ENCODE assay signal across 10 mouse cellular contexts in the genomic region with DNA sequence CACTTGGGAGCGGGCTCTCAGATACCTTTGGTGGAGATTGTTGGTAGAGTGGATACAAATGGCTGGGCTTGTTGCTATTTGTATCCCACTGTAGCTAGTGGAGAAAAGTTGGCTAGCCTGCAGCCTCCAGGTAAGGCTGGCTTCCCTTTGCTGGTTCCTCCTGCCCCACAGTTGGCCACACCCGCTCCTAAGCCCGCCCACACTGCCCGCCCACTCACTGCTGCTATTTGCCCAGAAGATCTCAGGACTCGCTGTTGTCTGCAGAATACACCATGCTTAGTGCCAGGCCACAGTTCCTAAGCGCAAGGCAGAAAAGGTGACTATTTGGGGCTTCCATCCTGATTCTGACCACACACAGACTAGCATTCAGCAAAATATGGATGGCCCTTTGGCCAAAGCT. TPM values are rescaled to one million over a fixed set of nuclear protein-coding genes. Genes with fewer than 3 reads are reported as not detected.
DNase-seq lines count a peak whose midpoint lies in the region; ATAC-seq and TF ChIP-seq lines count a peak whose summit lies in the region.
"Had no signal": no experiment of that assay in that cellular context is flagged by ENCODE, and none has a peak within 500 bp of the region (broad histone marks: within the 10 kb centered on the region; RNA-seq: fewer than 3 reads in every experiment).

No protein-coding gene starts in this region.

- no peaks in the 10 kb centered on the region for H3K9me3 ChIP-seq in hindbrain, embryonic 10.5 days
- H3K9me3 ChIP-seq in hindbrain, embryonic 12.5 days (replicated peaks), result no peaks in the 10 kb centered on the region
- H3K9me3 ChIP-seq in ES-E14 (ENCODE audit: control insufficient read depth, insufficient read depth, low read depth, low read length), result no peaks in the 10 kb centered on the region
- no peaks in the 10 kb centered on the region for H3K9me3 ChIP-seq in kidney, postnatal 0 days (replicated peaks; ENCODE audit: low read length)

- ATAC-seq in hindbrain, embryonic 12.5 days (ENCODE audit: low FRiP score), result no peak
- no peak; the same call in 1 of the 2 replicates for ATAC-seq in kidney, postnatal 0 days (replicated peaks; ENCODE audit: low FRiP score, low read depth)
- no peak for ATAC-seq in activated CD4-positive, CD25-positive, alpha-beta regulatory T cell, adult 4 months

- 16% methylated on average over 6 of the region's 6 CpGs for WGBS in hindbrain, embryonic 10.5 days
- 32% methylated on average over 6 of the region's 6 CpGs for WGBS in hindbrain, embryonic 12.5 days
- WGBS in kidney, postnatal 0 days, result 30% methylated on average over 6 of the region's 6 CpGs

- no peak for TF ChIP-seq CTCF in kidney, postnatal 0 days (IDR thresholded peaks at IDR 0.05; ENCODE audit: low read depth)

- no peak overlapping the region for H3K9ac ChIP-seq in hindbrain, embryonic 12.5 days
- no peak overlapping the region for H3K9ac ChIP-seq in ES-E14 (ENCODE audit: insufficient read depth, low read depth, low read length, poor library complexity, severe bottlenecking)
- H3K9ac ChIP-seq in kidney, postnatal 0 days (ENCODE audit: low read depth, low read length), result no peak overlapping the region

- peaks cover 41% of the 10 kb centered on the region for H3K4me1 ChIP-seq in hindbrain, embryonic 10.5 days (replicated peaks)
- H3K4me1 ChIP-seq in hindbrain, embryonic 12.5 days, result peaks cover 35% of the 10 kb centered on the region
- H3K4me1 ChIP-seq in ES-E14 (ENCODE audit: control insufficient read depth in 2 of 2, insufficient read depth in 2 of 2, low read length in 2 of 2, poor library complexity in 1 of 2), result peaks cover 3 to 19% of the 10 kb centered on the region in 2 experiments; a peak in 2 of 4 replicates
- peaks cover 28% of the 10 kb centered on the region for H3K4me1 ChIP-seq in kidney, postnatal 0 days (replicated peaks; ENCODE audit: insufficient read depth, low read length)

- peaks cover 7% of the 10 kb centered on the region; the same call in 1 of the 2 replicates for H3K36me3 ChIP-seq in hindbrain, embryonic 10.5 days
- H3K36me3 ChIP-seq in hindbrain, embryonic 12.5 days, result no peaks in the 10 kb centered on the region
- no peaks in the 10 kb centered on the region for H3K36me3 ChIP-seq in ES-E14 (ENCODE audit: control insufficient read depth, insufficient read depth, low read length, poor library complexity, severe bottlenecking)
- H3K36me3 ChIP-seq in kidney, postnatal 0 days (ENCODE audit: insufficient read depth, low read length), result no peaks in the 10 kb centered on the region

- 0 out of 2 replicates have a peak overlapping the region, but pooled peaks have one; percentile 18 for H3K4me3 ChIP-seq in hindbrain, embryonic 10.5 days
- H3K4me3 ChIP-seq in hindbrain, embryonic 12.5 days, result no peak overlapping the region
- no peak overlapping the region for H3K4me3 ChIP-seq in ES-E14 (ENCODE audit: insufficient read depth in 1 of 2, low read depth in 1 of 2, low read length in 2 of 2, poor library complexity in 1 of 2, severe bottlenecking in 1 of 2)
- H3K4me3 ChIP-seq in kidney, postnatal 0 days (replicated peaks; ENCODE audit: low read depth, low read length), result no peak overlapping the region

- no peak for DNase-seq in hindbrain, embryonic 10.5 days (ENCODE audit: low spot score)
- no peak for DNase-seq in ES-E14 (ENCODE audit: low read depth, low spot score)
- DNase-seq in cerebellum, adult 9-11 months, result peak; percentile 80
- peak; percentile 69 for DNase-seq in kidney, postnatal 0 days (ENCODE audit: low spot score)
- DNase-seq in lung, postnatal 4 days, result peak; percentile 65 to 71
- peak; percentile 69 for DNase-seq in thymus, postnatal 14 days

- H3K27ac ChIP-seq in hindbrain, embryonic 10.5 days, result 0 out of 2 replicates have a peak overlapping the region, but pooled peaks have one; percentile 47
- H3K27ac ChIP-seq in hindbrain, embryonic 12.5 days, result no peak overlapping the region
- peak overlapping the region; percentile 26; the same call in 1 of the 2 replicates for H3K27ac ChIP-seq in ES-E14 (ENCODE audit: insufficient read depth, low read depth, low read length, poor library complexity, severe bottlenecking)
- no peak overlapping the region for H3K27ac ChIP-seq in kidney, postnatal 0 days

- in situ Hi-C loops in ES-E14 (cut with MboI; ENCODE audit: low sequenced_read_pairs in 2 of 2, unreplicated experiment in 2 of 2), result no loop called here

- peaks cover 17% of the 10 kb centered on the region for H3K27me3 ChIP-seq in hindbrain, embryonic 10.5 days (ENCODE audit: insufficient read depth, poor library complexity, severe bottlenecking)
- H3K27me3 ChIP-seq in hindbrain, embryonic 12.5 days, result no peaks in the 10 kb centered on the region; the same call in 1 of the 2 replicates
- no peaks in the 10 kb centered on the region for H3K27me3 ChIP-seq in kidney, postnatal 0 days (ENCODE audit: insufficient read depth, low read length)

- H3K4me2 ChIP-seq in hindbrain, embryonic 12.5 days (replicated peaks), result no peak overlapping the region
- 0 out of 2 replicates have a peak overlapping the region, but pooled peaks have one; percentile 1 for H3K4me2 ChIP-seq in kidney, postnatal 0 days (ENCODE audit: low read length)

TF ChIP-seq in ES-E14, 5 proteins besides CTCF, POLR2A, EP300 and RAD21:
- TF ChIP-seq HCFC1 (IDR thresholded peaks at IDR 0.05; ENCODE audit: borderline replicate concordance, insufficient read depth, low read length) (no peak), MAFK (IDR thresholded peaks at IDR 0.05; ENCODE audit: insufficient read depth, low read depth, low read length) (no peak), ZC3H11A (IDR thresholded peaks at IDR 0.05; ENCODE audit: borderline replicate concordance, low read depth, low read length) (no peak), CHD2 (IDR thresholded peaks at IDR 0.05; ENCODE audit: low read depth, low read length) (no peak), ZNF384 (IDR thresholded peaks at IDR 0.05; ENCODE audit: low read depth, low read length) (no peak)

RNA-seq across cellular contexts. Expression of a gene that starts 5.0 kb away (rescaled TPM):
- 131 and 135 TPM in 2 replicates for polyA plus RNA-seq in hindbrain, embryonic 10.5 days (2016; fragmentation: Nextera tagmentation; extraction: Ambion mirVana)
- 137 and 151 TPM in 2 replicates for polyA plus RNA-seq in hindbrain, embryonic 12.5 days (2016; fragmentation: Nextera tagmentation; extraction: Ambion mirVana)
- 257 and 321 TPM in 2 replicates for total RNA-seq in ES-E14 (2012; rRNA removed)
- 90.2 and 100 TPM in 2 replicates for polyA plus RNA-seq in kidney, postnatal 0 days (2015; fragmentation: Nextera tagmentation; extraction: Ambion mirVana)
- 100 to 1,000 TPM in 1 of 2 experiments, 10 to 100 TPM in 1; 99.8 to 116 TPM for polyA plus RNA-seq in activated CD4-positive, CD25-positive, alpha-beta regulatory T cell, adult 4 months (2017; shearing (Covaris generic))

RNA-seq across cellular contexts. Expression of a gene that starts 8.1 kb away (rescaled TPM):
- polyA plus RNA-seq in hindbrain, embryonic 10.5 days (2016; fragmentation: Nextera tagmentation; extraction: Ambion mirVana), result 5.8 and 7.7 TPM in 2 replicates
- polyA plus RNA-seq in hindbrain, embryonic 12.5 days (2016; fragmentation: Nextera tagmentation; extraction: Ambion mirVana), result 13.1 and 14.2 TPM in 2 replicates
- 18.5 and 24.5 TPM in 2 replicates for total RNA-seq in ES-E14 (2012; rRNA removed)
- polyA plus RNA-seq in kidney, postnatal 0 days (2015; fragmentation: Nextera tagmentation; extraction: Ambion mirVana), result 18.6 and 20.6 TPM in 2 replicates
- 100 to 1,000 TPM; 152 to 211 TPM for polyA plus RNA-seq in activated CD4-positive, CD25-positive, alpha-beta regulatory T cell, adult 4 months (2017; shearing (Covaris generic))

RNA-seq across cellular contexts. Expression of a gene that starts 15.6 kb away (rescaled TPM):
- polyA plus RNA-seq in hindbrain, embryonic 10.5 days (2016; fragmentation: Nextera tagmentation; extraction: Ambion mirVana), result 0.11 and 0.24 TPM in 2 replicates
- polyA plus RNA-seq in hindbrain, embryonic 12.5 days (2016; fragmentation: Nextera tagmentation; extraction: Ambion mirVana), result 0.21 TPM in 1 of 2 replicates, not detected in the other
- 0.31 TPM in 1 of 2 replicates, not detected in the other for total RNA-seq in ES-E14 (2012; rRNA removed)
- polyA plus RNA-seq in kidney, postnatal 0 days (2015; fragmentation: Nextera tagmentation; extraction: Ambion mirVana), result 15.3 and 19.4 TPM in 2 replicates
- 10 to 100 TPM in 1 of 2 experiments, 1 to 10 TPM in 1; 4.8 to 19.7 TPM for polyA plus RNA-seq in activated CD4-positive, CD25-positive, alpha-beta regulatory T cell, adult 4 months (2017; shearing (Covaris generic))
- polyA plus RNA-seq: neural tube, embryonic 11.5 days had no signal

RNA-seq across cellular contexts. Expression of a gene that starts 25.4 kb away (rescaled TPM):
- 0.30 and 0.98 TPM in 2 replicates for polyA plus RNA-seq in hindbrain, embryonic 10.5 days (2016; fragmentation: Nextera tagmentation; extraction: Ambion mirVana)
- polyA plus RNA-seq in hindbrain, embryonic 12.5 days (2016; fragmentation: Nextera tagmentation; extraction: Ambion mirVana), result 1.4 and 2.1 TPM in 2 replicates
- 3.1 and 5.0 TPM in 2 replicates for total RNA-seq in ES-E14 (2012; rRNA removed)
- 12.9 and 13.5 TPM in 2 replicates for polyA plus RNA-seq in kidney, postnatal 0 days (2015; fragmentation: Nextera tagmentation; extraction: Ambion mirVana)
- polyA plus RNA-seq in activated CD4-positive, CD25-positive, alpha-beta regulatory T cell, adult 4 months (2017; shearing (Covaris generic)), result 1 to 10 TPM; 1.9 to 3.7 TPM
- polyA plus RNA-seq: neural tube, embryonic 11.5 days had no signal

RNA-seq across cellular contexts. Expression of a gene that starts 35.3 kb away (rescaled TPM):
- 0.80 and 0.82 TPM in 2 replicates for polyA plus RNA-seq in hindbrain, embryonic 10.5 days (2016; fragmentation: Nextera tagmentation; extraction: Ambion mirVana)
- 0.29 and 0.39 TPM in 2 replicates for polyA plus RNA-seq in hindbrain, embryonic 12.5 days (2016; fragmentation: Nextera tagmentation; extraction: Ambion mirVana)
- total RNA-seq in ES-E14 (2012; rRNA removed), result 0.54 TPM in 1 of 2 replicates, not detected in the other
- 0.83 and 0.95 TPM in 2 replicates for polyA plus RNA-seq in kidney, postnatal 0 days (2015; fragmentation: Nextera tagmentation; extraction: Ambion mirVana)
- 10 to 100 TPM; 42.9 to 45.4 TPM for polyA plus RNA-seq in activated CD4-positive, CD25-positive, alpha-beta regulatory T cell, adult 4 months (2017; shearing (Covaris generic))
- polyA plus RNA-seq: heart, embryonic 14.5 days had no signal

Comparison
In these comparisons a context has a peak if more than half of its experiments do, and no peak if none do; other contexts are left out.
1. H3K27ac ChIP-seq: peak in hindbrain, embryonic 10.5 days (single experiment) and ES-E14 (single experiment); none in hindbrain, embryonic 12.5 days (single experiment) and kidney, postnatal 0 days (single experiment).
2. DNase-seq: peak in cerebellum, adult 9-11 months (single experiment), kidney, postnatal 0 days (single experiment), lung, postnatal 4 days (2 of 2) and thymus, postnatal 14 days (single experiment); none in hindbrain, embryonic 10.5 days (single experiment) and ES-E14 (single experiment).